Mouse (Mus musculus) gastrocnemius, postnatal 4 days (tissue): ENCODE results near the gene Itgb4. TPM values are rescaled to one million over a fixed set of nuclear protein-coding genes. Genes with fewer than 3 reads are reported as not detected.

Source experiments
- DNase-seq, 2 experiments: peaks; one replicate each; pipeline ENCODE4 v3.0.0; 2021 to 2022; ENCODE audit warnings: low spot score in 2 of 2, mixed read lengths in 2 of 2
- total RNA-seq, 2 experiments: library from RNA; stranded (reverse); gene quantifications; 2 replicates each; pipeline ENCODE4 v1.2.3; 2021

The Itgb4 gene
- total RNA-seq, 2 experiments from 2014 or later = 5.1 to 6.2 TPM

- no peak for DNase-seq
Observed at GRCm38 (mm10) chr11:116057237-116057881, 82.8 kb downstream of the Itgb4 start.

Other genes starting within 250 kb of the Itgb4 start
- 10 to 100 TPM; 51.9 to 57.3 TPM for gene Tmem94, start 209.3 kb upstream of the Itgb4 start, total RNA-seq
- gene Caskin2, start 161.1 kb upstream of the Itgb4 start, total RNA-seq = 10 to 100 TPM; 26.1 to 26.8 TPM
- gene Tsen54, start 160.0 kb upstream of the Itgb4 start, total RNA-seq = 10 to 100 TPM; 15.6 to 16.9 TPM
- gene Llgl2, start 150.7 kb upstream of the Itgb4 start, total RNA-seq = 10 to 100 TPM; 19.0 to 21.6 TPM
- gene Myo15b, start 116.3 kb upstream of the Itgb4 start, total RNA-seq = under 1 TPM; 0.37 to 0.60 TPM
- 10 to 100 TPM; 14.1 to 17.1 TPM for gene Smim5, start 74.7 kb upstream of the Itgb4 start, total RNA-seq
- gene Smim6, start 62.7 kb upstream of the Itgb4 start, total RNA-seq = under 1 TPM in 1 of 2 experiments, not detected in 1; 0.39 TPM
- 10 to 100 TPM; 25.1 to 25.7 TPM for gene Sap30bp, start 41.4 kb upstream of the Itgb4 start, total RNA-seq
- 10 to 100 TPM in 1 of 2 experiments, 1 to 10 TPM in 1; 8.6 to 12.9 TPM for gene Recql5, start 41.2 kb upstream of the Itgb4 start, total RNA-seq
- 10 to 100 TPM; 32.7 to 40.0 TPM for gene Galk1, start 38.0 kb downstream of the Itgb4 start, total RNA-seq
- gene H3f3b, start 53.3 kb downstream of the Itgb4 start, total RNA-seq = 100 to 1,000 TPM; 383 to 437 TPM
- 10 to 100 TPM; 25.9 to 26.0 TPM for gene Unk, start 55.6 kb downstream of the Itgb4 start, total RNA-seq
- 1 to 10 TPM; 1.1 to 2.0 TPM for gene Unc13d, start 103.3 kb downstream of the Itgb4 start, total RNA-seq
- 10 to 100 TPM; 63.0 to 63.4 TPM for gene Wbp2, start 112.3 kb downstream of the Itgb4 start, total RNA-seq
- gene Trim47, start 152.5 kb downstream of the Itgb4 start, total RNA-seq = 10 to 100 TPM; 48.1 to 48.8 TPM
- gene Trim65, start 156.4 kb downstream of the Itgb4 start, total RNA-seq = 1 to 10 TPM; 4.2 to 4.6 TPM
- 10 to 100 TPM; 47.0 to 50.6 TPM for gene Mrpl38, start 164.2 kb downstream of the Itgb4 start, total RNA-seq
- gene Fbf1, start 193.5 kb downstream of the Itgb4 start, total RNA-seq = 10 to 100 TPM; 26.6 to 27.5 TPM
- 10 to 100 TPM; 29.2 to 38.6 TPM for gene Ten1, start 224.1 kb downstream of the Itgb4 start, total RNA-seq
- 10 to 100 TPM; 45.6 to 47.5 TPM for gene Acox1, start 224.3 kb downstream of the Itgb4 start, total RNA-seq